Mouse (Mus musculus): ENCODE measurements at regions not wholly inside any gene's neighbourhood (a gene's known extent, or its start where the extent isn't known, plus 50 kb on each side); places are given as distances from the start of the nearest gene placed in this dataset.

DNA sequence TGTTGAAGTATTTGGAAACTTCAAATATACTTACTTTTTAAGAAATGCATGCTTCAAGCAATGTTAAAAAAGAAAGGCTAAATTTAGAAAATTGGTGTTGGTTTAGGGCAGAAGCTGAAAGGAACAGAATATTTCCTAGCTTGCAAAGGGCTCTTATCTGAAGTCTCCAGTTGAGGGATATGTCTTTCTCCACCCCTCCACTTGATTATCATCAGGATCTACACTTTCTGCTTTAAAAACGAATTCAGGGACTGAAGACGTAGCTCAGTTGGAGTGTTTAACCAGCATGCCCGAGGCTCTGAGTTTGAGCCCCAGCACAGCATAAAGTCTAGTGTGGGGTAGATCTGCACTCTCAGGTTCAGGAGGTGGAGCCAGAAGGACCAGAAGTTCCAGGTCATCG lies 144.9 kb upstream of the Syt6 start:
- H3K27ac ChIP-seq (replicated peaks): no peak overlapping the region
- no peak overlapping the region for H3K4me3 ChIP-seq
- no peak for DNase-seq (ENCODE audit: low spot score)
- 87% methylated on average over 4 of the region's 4 CpGs for WGBS
- H3K36me3 ChIP-seq: no peaks in the 10 kb centered on the region
- H3K4me1 ChIP-seq: no peaks in the 10 kb centered on the region
- H3K9me3 ChIP-seq (replicated peaks): no peaks in the 10 kb centered on the region
- no peaks in the 10 kb centered on the region for H3K27me3 ChIP-seq (ENCODE audit: low read depth, poor library complexity, severe bottlenecking)

DNA sequence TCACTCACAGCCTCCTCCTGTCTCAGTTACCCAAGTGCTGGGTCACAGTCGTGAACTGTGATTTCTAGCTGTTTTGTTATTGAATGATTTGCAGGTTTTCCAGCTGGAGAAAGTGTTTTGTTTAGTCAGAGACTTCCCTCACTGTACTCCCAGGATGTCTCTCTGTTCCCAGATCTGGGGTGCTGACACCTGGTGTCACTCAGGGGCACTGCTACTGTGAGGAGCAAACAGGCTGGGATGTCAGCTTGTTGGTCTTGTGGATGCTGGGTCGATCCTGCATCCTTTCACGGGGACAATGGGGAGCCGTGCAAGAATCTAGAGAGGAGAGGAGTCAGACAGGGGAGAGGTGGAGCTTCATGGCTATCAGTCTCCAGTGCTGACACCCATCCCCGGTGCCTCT lies 142.8 kb upstream of the Syt6 start:
- DNase-seq (ENCODE audit: low spot score): no peak
- no peaks in the 10 kb centered on the region for H3K9me3 ChIP-seq (replicated peaks)
- WGBS: 46% methylated on average over 5 of the region's 5 CpGs

DNA sequence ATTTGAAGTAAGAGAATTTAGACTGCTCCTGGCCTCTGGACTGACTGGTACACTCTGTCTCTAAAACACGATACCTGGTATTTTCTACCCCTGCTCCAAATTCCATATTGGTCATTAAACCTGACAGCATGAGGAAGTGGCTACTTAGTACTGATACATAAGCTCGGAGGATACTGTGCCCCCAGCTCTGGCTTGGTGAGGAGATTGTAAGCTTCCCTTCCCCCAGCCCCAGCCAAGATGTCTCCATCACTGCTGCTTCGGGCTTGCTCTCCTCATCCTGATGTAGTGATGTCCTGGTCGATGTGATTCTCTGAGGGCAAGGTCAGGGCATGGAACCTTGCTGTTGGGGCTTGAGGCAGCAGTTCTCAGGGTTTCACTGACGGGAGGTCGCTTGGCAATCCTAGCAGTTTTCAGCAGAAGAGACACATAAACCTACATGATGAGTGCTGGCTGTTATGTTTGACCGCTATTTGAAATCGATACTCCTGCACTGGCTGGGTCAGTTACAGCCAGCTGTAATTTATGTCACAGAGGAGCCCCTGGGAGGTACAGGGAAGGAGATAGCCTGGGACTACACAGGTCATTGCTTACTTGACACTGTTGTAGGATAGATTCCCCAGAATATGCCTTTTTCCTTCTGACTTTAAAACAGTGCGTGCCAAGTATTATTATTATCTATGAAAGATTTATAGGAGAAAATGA lies 138.0 kb upstream of the Syt6 start:
- 90% methylated on average over 9 of the region's 9 CpGs for WGBS
- H3K4me3 ChIP-seq: no peak overlapping the region
- no peaks in the 10 kb centered on the region for H3K27me3 ChIP-seq (ENCODE audit: low read depth, poor library complexity, severe bottlenecking)
- peaks cover 4% of the 10 kb centered on the region for H3K4me1 ChIP-seq
- no peak for DNase-seq (ENCODE audit: low spot score)
- no peaks in the 10 kb centered on the region for H3K9me3 ChIP-seq (replicated peaks)
- H3K36me3 ChIP-seq: no peaks in the 10 kb centered on the region
- H3K27ac ChIP-seq (replicated peaks): no peak overlapping the region

More for the DNA sequence above, 142.8 kb upstream of the Syt6 start:
- no peaks in the 10 kb centered on the region for H3K27me3 ChIP-seq (ENCODE audit: low read depth, poor library complexity, severe bottlenecking)
- H3K4me1 ChIP-seq: no peaks in the 10 kb centered on the region
- no peaks in the 10 kb centered on the region for H3K36me3 ChIP-seq
- no peak overlapping the region for H3K4me3 ChIP-seq
- H3K27ac ChIP-seq (replicated peaks): no peak overlapping the region

DNA sequence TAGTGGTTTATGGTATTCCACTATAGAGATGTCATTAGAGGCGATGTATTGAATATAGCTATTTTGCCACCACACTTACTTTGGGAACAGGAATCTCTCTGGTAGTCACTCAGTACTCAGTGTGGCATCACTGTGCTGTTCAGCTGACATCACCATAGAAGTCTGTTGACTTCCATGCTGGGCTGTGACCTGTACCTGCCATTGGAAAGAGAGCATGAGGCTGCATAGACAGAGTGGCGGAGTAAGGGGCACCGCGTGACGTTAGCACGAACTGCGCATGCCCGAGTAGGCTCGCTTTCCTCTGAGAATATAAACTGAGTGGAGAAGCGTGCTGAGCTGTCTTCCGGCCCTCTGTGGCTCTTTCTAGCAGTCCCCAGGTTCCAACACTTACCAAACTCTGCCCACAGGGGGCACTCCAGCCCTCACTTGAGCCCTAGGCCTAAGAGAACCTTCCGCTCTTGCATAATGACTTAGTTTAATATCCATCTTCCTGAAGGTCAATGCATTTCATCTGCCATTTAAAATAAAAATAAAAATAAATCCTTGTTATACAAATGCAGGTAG lies 136.2 kb upstream of the Syt6 start:
- Histone ChIP-seq H3K4me1 (peaks cover 4% of the 10 kb centered on the region), H3K27me3 (ENCODE audit: low read depth, poor library complexity, severe bottlenecking) (no peaks in the 10 kb centered on the region), H3K27ac (replicated peaks) (no peak overlapping the region), H3K36me3 (no peaks in the 10 kb centered on the region), H3K4me3 (no peak overlapping the region), H3K9me3 (replicated peaks) (no peaks in the 10 kb centered on the region)
- 44% methylated on average over 12 of the region's 12 CpGs for WGBS
- peak; percentile 58 for DNase-seq (ENCODE audit: low spot score)

DNA sequence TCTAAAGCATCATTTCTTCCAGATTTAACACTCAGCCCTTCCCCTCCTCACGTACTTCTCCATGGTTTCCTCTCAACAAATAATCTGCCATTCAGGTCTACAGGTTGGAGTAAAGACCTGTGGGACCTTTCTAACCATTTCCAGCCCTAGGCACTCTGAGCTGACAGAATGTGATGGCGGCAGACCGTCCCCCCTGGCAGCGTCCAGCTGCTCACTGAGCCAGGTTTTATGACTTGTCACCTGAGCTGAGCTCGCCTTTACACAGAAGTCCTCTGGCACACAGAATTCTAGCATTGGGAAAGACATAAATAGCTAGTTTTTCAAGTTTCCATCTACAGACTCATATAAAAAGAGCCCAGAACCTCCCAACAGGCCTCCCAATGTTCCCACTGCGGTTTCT lies 131.8 kb upstream of the Syt6 start:
- no peak overlapping the region for H3K4me3 ChIP-seq
- WGBS: 78% methylated on average over 6 of the region's 6 CpGs

DNA sequence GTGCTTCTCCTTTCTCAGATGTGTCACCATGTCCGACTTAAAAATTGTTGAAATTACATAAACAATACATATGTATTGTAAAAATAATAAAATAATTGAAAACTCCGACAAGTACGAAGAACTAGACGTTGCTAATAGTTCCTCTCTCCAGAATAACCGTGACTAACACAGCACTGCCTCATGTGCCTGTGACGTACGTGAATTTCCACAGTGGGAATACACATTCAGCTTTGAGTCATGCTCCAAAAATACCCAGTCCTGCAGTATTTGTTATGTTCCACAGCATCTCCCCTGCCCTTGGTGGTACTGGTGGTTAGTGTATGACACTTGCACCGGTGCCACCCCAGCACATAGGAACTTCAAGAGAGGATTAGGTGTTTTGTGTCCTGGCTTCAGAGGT lies 129.2 kb upstream of the Syt6 start:
- 94% methylated on average over 8 of the region's 8 CpGs for WGBS
- no peaks in the 10 kb centered on the region for H3K36me3 ChIP-seq
- no peaks in the 10 kb centered on the region for H3K27me3 ChIP-seq (ENCODE audit: low read depth, poor library complexity, severe bottlenecking)
- H3K4me3 ChIP-seq: no peak overlapping the region
- H3K4me1 ChIP-seq: no peaks in the 10 kb centered on the region
- no peak overlapping the region for H3K27ac ChIP-seq (replicated peaks)
- no peaks in the 10 kb centered on the region for H3K9me3 ChIP-seq (replicated peaks)
- DNase-seq (ENCODE audit: low spot score): no peak

More for the DNA sequence above, 131.8 kb upstream of the Syt6 start:
- Histone ChIP-seq H3K9me3 (replicated peaks) (no peaks in the 10 kb centered on the region), H3K4me1 (peaks cover 4% of the 10 kb centered on the region), H3K27me3 (ENCODE audit: low read depth, poor library complexity, severe bottlenecking) (no peaks in the 10 kb centered on the region), H3K27ac (replicated peaks) (no peak overlapping the region), H3K36me3 (no peaks in the 10 kb centered on the region)
- DNase-seq (ENCODE audit: low spot score): no peak

DNA sequence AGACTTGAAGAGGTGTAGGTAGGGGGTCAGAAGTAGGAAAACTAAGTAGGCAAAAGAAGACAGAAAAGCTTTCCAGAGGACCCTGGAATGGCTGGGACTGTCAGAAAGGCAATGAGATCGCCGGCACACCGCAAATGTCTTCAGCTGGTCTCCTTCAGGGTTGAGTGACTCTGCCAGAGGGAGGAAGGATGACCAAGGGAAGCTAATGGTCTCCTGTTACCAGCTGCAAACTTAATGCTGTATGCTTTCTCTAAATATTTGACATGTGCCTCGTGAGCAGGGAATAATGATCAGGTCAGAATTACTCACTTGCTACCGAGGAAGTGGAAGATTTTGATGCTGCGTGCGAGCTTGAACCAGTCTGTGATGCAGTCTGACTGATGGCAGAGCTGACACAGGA lies 125.2 kb upstream of the Syt6 start:
- WGBS: 70% methylated on average over 7 of the region's 7 CpGs
- Histone ChIP-seq H3K27ac (replicated peaks) (no peak overlapping the region), H3K4me1 (no peaks in the 10 kb centered on the region), H3K27me3 (ENCODE audit: low read depth, poor library complexity, severe bottlenecking) (no peaks in the 10 kb centered on the region), H3K4me3 (no peak overlapping the region), H3K36me3 (no peaks in the 10 kb centered on the region), H3K9me3 (replicated peaks) (no peaks in the 10 kb centered on the region)
- DNase-seq (ENCODE audit: low spot score): no peak

DNA sequence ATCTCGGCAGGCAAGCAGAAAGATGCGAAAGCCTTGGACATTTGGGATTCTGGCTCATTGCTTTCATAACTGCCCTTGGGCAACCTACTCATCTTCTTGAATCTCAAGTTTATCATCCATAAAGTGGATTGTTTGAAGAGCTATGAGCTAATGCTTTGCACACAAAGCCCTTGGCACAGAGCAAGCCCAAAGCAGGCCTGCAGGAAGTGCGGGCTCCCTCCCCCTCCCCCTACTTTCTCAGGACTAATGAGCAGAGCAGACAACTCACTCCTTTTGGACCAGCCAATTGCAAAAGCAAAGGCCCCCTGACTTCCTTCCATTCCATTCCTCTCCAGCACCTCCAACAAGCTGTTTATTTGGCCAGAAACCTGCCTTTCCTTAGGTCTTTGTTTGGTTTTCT lies 123.1 kb upstream of the Syt6 start:
- WGBS: 84% methylated on average over 3 of the region's 3 CpGs
- Histone ChIP-seq H3K4me3 (no peak overlapping the region), H3K36me3 (no peaks in the 10 kb centered on the region), H3K9me3 (replicated peaks) (no peaks in the 10 kb centered on the region), H3K27ac (replicated peaks) (no peak overlapping the region), H3K27me3 (ENCODE audit: low read depth, poor library complexity, severe bottlenecking) (no peaks in the 10 kb centered on the region), H3K4me1 (no peaks in the 10 kb centered on the region)
- no peak for DNase-seq (ENCODE audit: low spot score)

DNA sequence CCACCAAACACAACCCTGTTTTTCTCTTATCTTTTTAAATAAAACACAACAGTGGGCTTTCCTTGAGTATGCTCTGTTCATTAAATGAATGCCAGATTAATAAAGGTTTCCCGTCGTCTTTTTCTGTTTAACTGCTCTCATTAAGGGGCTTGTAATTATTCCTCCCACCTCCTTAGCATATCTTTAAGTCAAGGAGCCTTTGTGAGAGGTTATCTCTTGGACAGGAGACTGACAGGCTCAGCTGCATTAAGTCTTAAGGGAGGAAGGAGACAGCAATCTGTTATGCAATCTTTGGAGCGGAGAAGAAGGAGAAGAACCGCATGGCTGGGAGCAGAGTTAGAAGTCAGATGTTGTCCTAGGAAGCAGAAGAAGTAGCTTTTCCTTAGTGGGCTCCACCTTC lies 111.3 kb upstream of the Syt6 start:
- Histone ChIP-seq H3K9me3 (replicated peaks) (no peaks in the 10 kb centered on the region), H3K4me1 (peaks cover 35% of the 10 kb centered on the region), H3K36me3 (no peaks in the 10 kb centered on the region), H3K4me3 (no peak overlapping the region), H3K27ac (replicated peaks) (no peak overlapping the region), H3K27me3 (ENCODE audit: low read depth, poor library complexity, severe bottlenecking) (no peaks in the 10 kb centered on the region)
- DNase-seq (ENCODE audit: low spot score): no peak
- WGBS: 39% methylated on average over 4 of the region's 4 CpGs

DNA sequence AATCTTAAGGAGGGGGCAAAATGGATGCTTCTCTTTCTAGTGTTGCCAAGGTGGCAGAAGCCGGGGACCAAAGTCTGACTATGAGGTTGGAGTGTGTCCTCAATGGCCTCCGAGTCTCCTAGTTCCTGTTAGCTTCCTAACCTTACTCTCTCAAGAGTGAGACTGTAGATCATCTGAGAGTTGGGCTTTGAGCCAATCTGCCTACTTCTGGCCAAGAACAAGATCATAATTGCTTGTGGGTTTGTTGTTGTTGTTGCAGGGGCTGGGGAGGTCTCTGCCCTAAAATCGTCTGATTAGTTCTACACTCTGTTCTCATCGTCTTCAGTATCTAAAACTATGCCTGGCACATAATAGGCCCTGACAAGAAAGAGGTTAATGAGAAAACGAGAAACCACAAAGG lies 110.8 kb upstream of the Syt6 start:
- WGBS: 78% methylated on average over 5 of the region's 5 CpGs
- no peak for DNase-seq (ENCODE audit: low spot score)
- Histone ChIP-seq H3K4me3 (no peak overlapping the region), H3K27ac (replicated peaks) (no peak overlapping the region), H3K36me3 (no peaks in the 10 kb centered on the region), H3K9me3 (replicated peaks) (no peaks in the 10 kb centered on the region), H3K4me1 (peaks cover 35% of the 10 kb centered on the region), H3K27me3 (ENCODE audit: low read depth, poor library complexity, severe bottlenecking) (no peaks in the 10 kb centered on the region)

DNA sequence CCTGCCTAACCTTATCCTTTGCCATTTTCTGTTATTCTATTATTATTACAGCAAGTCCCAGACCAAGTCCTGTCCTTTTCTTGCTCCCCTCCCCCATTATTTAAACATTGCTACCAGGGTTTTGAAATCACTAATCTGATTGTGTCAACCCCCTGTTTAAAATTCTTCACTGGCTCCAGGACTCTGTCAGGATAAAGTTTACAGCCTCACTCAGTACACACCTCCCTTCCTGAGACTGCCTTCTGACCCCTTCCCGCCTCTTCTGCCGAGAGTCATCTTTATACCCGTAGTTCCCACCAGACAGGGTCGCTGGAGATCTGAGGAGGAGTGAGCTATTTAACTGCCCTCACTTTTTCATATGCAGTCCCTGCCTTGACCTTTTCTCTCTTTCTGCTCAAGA lies 110.3 kb upstream of the Syt6 start:
- Histone ChIP-seq H3K4me3 (no peak overlapping the region), H3K4me1 (peaks cover 35% of the 10 kb centered on the region), H3K36me3 (no peaks in the 10 kb centered on the region), H3K9me3 (replicated peaks) (no peaks in the 10 kb centered on the region), H3K27ac (replicated peaks) (0 out of 2 replicates have a peak overlapping the region, but pooled peaks have one; percentile 55), H3K27me3 (ENCODE audit: low read depth, poor library complexity, severe bottlenecking) (no peaks in the 10 kb centered on the region)
- WGBS: 34% methylated on average over 4 of the region's 4 CpGs
- DNase-seq (ENCODE audit: low spot score): no peak

DNA sequence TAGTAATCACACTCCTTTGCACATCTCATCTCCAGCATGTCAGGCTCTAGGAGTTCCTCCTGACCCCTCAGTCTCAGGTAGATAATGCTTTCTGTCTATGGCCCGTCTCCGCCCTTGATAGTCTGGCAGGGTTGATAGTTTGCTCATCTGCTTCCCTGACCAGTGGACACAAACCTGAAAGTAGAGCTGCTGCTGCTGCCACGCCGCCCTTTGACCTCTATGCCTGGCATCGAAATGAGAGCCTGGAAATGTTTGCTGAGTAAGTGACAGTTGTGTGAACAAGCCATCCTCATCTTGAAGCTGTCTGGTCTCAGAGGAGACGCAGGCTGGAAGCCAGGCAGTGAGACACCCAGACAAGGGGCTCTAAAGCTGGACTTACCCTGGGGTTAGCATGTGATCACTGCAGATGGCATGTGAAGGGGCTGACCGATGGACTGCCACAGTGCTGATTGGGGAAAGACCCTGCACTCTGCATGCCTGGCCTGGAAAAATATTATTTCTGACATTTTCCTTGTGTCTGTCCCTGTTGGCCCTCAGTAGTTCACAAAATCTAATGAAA lies 109.8 kb upstream of the Syt6 start:
- peak overlapping the region; percentile 55; the same call in 1 of the 2 replicates for H3K27ac ChIP-seq (replicated peaks)
- 80% methylated on average over 7 of the region's 7 CpGs for WGBS
- no peak for DNase-seq (ENCODE audit: low spot score)
- no peak overlapping the region for H3K4me3 ChIP-seq
- no peaks in the 10 kb centered on the region for H3K9me3 ChIP-seq (replicated peaks)
- H3K4me1 ChIP-seq: peaks cover 35% of the 10 kb centered on the region
- H3K27me3 ChIP-seq (ENCODE audit: low read depth, poor library complexity, severe bottlenecking): no peaks in the 10 kb centered on the region
- H3K36me3 ChIP-seq: no peaks in the 10 kb centered on the region

DNA sequence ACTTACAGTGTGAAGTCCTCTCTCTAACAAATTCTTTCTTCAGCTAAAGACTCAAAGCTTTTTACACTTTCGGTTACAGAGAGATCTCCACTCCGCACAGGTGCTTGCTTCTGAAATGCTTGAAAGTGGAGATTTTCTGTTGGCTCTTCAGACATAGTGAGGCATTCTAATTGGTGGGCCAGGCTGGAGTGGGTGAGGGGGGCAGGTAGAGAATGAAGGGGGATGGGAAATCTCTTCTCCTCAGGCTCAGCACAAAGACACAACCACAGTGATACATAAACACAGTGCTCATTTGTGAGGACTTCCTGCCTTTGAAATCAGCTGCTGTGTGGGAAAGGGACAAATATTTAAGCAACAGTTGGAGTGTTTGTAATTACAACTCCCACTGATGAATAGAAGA lies 109.1 kb upstream of the Syt6 start:
- Histone ChIP-seq H3K27ac (replicated peaks) (no peak overlapping the region), H3K27me3 (ENCODE audit: low read depth, poor library complexity, severe bottlenecking) (no peaks in the 10 kb centered on the region), H3K4me3 (no peak overlapping the region), H3K4me1 (peaks cover 35% of the 10 kb centered on the region), H3K36me3 (no peaks in the 10 kb centered on the region), H3K9me3 (replicated peaks) (no peaks in the 10 kb centered on the region)
- DNase-seq (ENCODE audit: low spot score): no peak
- 61% methylated on average over 2 of the region's 2 CpGs for WGBS

Measured in midbrain, embryonic 10.5 days (tissue).